Mouse (Mus musculus) hindbrain, embryonic 11.5 days (tissue): ENCODE results near the gene Wwc2. TPM values are rescaled to one million over a fixed set of nuclear protein-coding genes. Genes with fewer than 3 reads are reported as not detected.

Experiments used
- ATAC-seq: fragments of 200-750 bp; cut with Nextera tagmentation; 2 replicates; pipeline ENCODE4 v1.8.0; 2017; ENCODE audit warnings: mild to moderate bottlenecking, moderate TSS enrichment, moderate library complexity; ENCODE audit not compliant: low FRiP score
- DNase-seq: peaks from one replicate; pipeline ENCODE4 v3.0.0-alpha.2; 2015; ENCODE audit warnings: low spot score
- H3K27ac ChIP-seq: fragments of 300-500 bp; sonication (generic); 2 replicates; pipeline ENCODE4 v1.5.1; 2014; ENCODE audit warnings: mild to moderate bottlenecking, low read depth, low read length
- H3K27me3 ChIP-seq: fragments of 300-500 bp; sonication (generic); 2 replicates; pipeline ENCODE4 v1.6.1; 2014; ENCODE audit warnings: mild to moderate bottlenecking, low read length, moderate library complexity, mixed read lengths; ENCODE audit not compliant: control insufficient read depth, insufficient read depth
- H3K36me3 ChIP-seq: fragments of 300-500 bp; sonication (generic); 2 replicates; pipeline ENCODE4 v1.6.1; 2014; ENCODE audit warnings: mild to moderate bottlenecking, low read length, moderate library complexity, mixed read lengths; ENCODE audit not compliant: control insufficient read depth, insufficient read depth
- H3K4me1 ChIP-seq: fragments of 300-500 bp; sonication (generic); replicated peaks from 2 replicates; pipeline ENCODE4 v1.6.1; 2014; ENCODE audit warnings: low read length, mixed read lengths; ENCODE audit not compliant: control insufficient read depth, insufficient read depth
- H3K4me2 ChIP-seq: fragments of 300-500 bp; sonication (generic); replicated peaks from 2 replicates; pipeline ENCODE4 v1.6.1; 2014; ENCODE audit warnings: mild to moderate bottlenecking, low read depth, low read length
- H3K4me3 ChIP-seq: fragments of 300-500 bp; sonication (generic); 2 replicates; pipeline ENCODE4 v1.5.1; 2014; ENCODE audit warnings: low read depth, low read length
- H3K9ac ChIP-seq: fragments of 300-500 bp; sonication (generic); 2 replicates; pipeline ENCODE4 v1.6.1; 2014; ENCODE audit warnings: low read depth, low read length
- H3K9me3 ChIP-seq: fragments of 300-500 bp; sonication (generic); 2 replicates; pipeline ENCODE4 v1.6.1; 2016; ENCODE audit warnings: low read length; ENCODE audit not compliant: control insufficient read depth
- WGBS: fragments of 180-500 bp; shearing (Covaris S2); extraction: QIAGEN DNeasy Blood & Tissue Kit; methylation state at CpG from one replicate; pipeline ENCODE4 v1.1.7; 2014; 5-methylcytosine and 5-hydroxymethylcytosine counted together
- polyA plus RNA-seq: library from polyadenylated mRNA; unstranded; fragments of >200 nt; fragmentation: Nextera tagmentation; extraction: Ambion mirVana; gene quantifications from 2 replicates; pipeline ENCODE4 v1.2.1, GENCODE M21; 2014

Gene Wwc2
- polyA plus RNA-seq, 1 experiment from 2014 or later, result 10.0 TPM

DNA sequence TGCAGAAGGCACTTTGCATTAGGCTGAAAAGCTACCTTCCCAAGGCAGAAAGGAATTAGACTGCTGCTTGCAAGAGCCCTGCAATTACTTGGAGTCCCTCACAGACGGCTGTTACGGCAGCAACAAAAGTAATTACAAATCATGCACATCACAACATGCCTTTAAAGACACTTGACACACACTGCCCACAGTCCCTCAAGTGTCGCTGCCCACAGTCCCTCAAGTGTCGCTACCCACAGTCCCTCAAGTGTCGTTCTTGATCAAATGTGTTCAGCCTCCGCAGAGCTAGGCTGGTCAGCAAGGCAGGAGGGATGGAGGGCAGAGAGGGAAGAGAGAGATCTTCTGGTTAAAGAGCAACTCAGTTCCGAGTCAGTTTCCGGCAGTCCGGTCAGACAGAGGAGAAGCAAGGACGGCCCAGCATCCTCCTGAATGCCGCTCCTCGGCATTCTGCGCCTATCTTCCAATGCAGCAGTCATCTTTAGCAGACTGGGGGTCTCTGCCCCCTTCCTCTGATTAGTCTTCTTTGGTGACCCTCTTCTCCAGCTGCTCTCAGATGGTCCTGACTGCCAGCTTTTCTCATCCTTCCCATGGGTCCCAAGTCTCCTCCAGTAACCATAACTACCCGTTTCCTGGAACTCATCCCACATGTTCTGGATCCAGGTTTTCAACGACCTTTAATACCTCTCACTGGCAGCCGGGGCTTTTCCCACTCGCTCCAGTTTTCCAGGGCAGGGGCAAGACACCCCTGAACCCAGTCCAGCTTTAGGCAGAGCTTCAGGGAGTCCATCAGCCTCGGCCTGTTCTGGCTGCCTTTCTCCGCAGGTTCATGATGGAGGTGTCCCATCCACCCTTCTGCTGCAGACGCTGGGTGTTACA is 23.4 kb downstream of the Wwc2 start:
- H3K4me2 ChIP-seq, result no peak overlapping the region
- H3K27me3 ChIP-seq, result no peaks in the 10 kb centered on the region
- H3K36me3 ChIP-seq, result no peaks in the 10 kb centered on the region
- no peak for ATAC-seq
- no peak overlapping the region for H3K27ac ChIP-seq
- DNase-seq, result no peak
- 78% methylated on average over 20 of the region's 20 CpGs for WGBS
- no peak overlapping the region for H3K4me3 ChIP-seq
- no peaks in the 10 kb centered on the region for H3K9me3 ChIP-seq
- no peaks in the 10 kb centered on the region for H3K4me1 ChIP-seq
- H3K9ac ChIP-seq, result no peak overlapping the region

GRCm38 (mm10) chr8:47962484-47962883 is 28.2 kb downstream of the Wwc2 start:
- no peak overlapping the region for H3K27ac ChIP-seq
- H3K9ac ChIP-seq, result no peak overlapping the region
- H3K36me3 ChIP-seq, result no peaks in the 10 kb centered on the region
- H3K27me3 ChIP-seq, result no peaks in the 10 kb centered on the region
- H3K4me2 ChIP-seq, result no peak overlapping the region
- no peaks in the 10 kb centered on the region for H3K4me1 ChIP-seq
- ATAC-seq (no peak), DNase-seq (no peak)
- H3K9me3 ChIP-seq, result no peaks in the 10 kb centered on the region
- H3K4me3 ChIP-seq, result no peak overlapping the region
- WGBS, result 67% methylated on average over 4 of the region's 4 CpGs

- WGBS, result 86% methylated on average over 6 of the region's 6 CpGs
- Histone ChIP-seq H3K27me3 (no peaks in the 10 kb centered on the region), H3K4me1 (no peaks in the 10 kb centered on the region), H3K9me3 (no peaks in the 10 kb centered on the region), H3K4me2 (no peak overlapping the region), H3K4me3 (no peak overlapping the region), H3K36me3 (no peaks in the 10 kb centered on the region), H3K9ac (no peak overlapping the region), H3K27ac (no peak overlapping the region)
- no peak for DNase-seq
- no peak for ATAC-seq
Observed at GRCm38 (mm10) chr8:47962005-47962404, 28.7 kb downstream of the Wwc2 start.

DNA sequence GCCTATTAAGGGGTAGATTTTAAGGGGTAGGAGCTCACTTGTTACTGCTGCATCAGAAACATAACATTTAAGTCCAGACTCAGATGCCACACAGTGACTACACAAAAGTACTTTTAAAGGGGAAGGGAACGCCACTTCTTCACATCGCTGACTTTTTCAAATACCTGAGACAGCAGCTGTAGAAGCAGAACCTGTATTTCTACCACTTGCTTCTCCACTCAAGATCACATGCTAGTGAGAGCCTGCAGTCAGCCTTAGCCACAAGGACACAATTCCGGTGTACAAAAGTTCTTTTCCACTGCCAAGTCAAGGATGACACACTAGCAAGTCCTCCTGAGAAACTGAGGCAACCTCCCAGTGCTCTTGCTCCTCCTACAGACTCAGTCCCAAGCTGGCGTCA is 33.2 kb downstream of the Wwc2 start:
- no peak overlapping the region for H3K4me3 ChIP-seq
- H3K27ac ChIP-seq, result no peak overlapping the region
- no peaks in the 10 kb centered on the region for H3K27me3 ChIP-seq
- H3K9me3 ChIP-seq, result no peaks in the 10 kb centered on the region
- H3K9ac ChIP-seq, result no peak overlapping the region
- no peak overlapping the region for H3K4me2 ChIP-seq
- H3K4me1 ChIP-seq, result no peaks in the 10 kb centered on the region
- DNase-seq, result no peak
- ATAC-seq, result no peak
- no peaks in the 10 kb centered on the region for H3K36me3 ChIP-seq
- WGBS, result 95% methylated on average over 4 of the region's 4 CpGs

- ATAC-seq (no peak), DNase-seq (no peak)
- 68% methylated on average over 7 of the region's 7 CpGs for WGBS
- Histone ChIP-seq H3K4me1 (no peaks in the 10 kb centered on the region), H3K9me3 (no peaks in the 10 kb centered on the region), H3K27me3 (no peaks in the 10 kb centered on the region), H3K36me3 (no peaks in the 10 kb centered on the region), H3K4me3 (no peak overlapping the region), H3K9ac (no peak overlapping the region), H3K4me2 (no peak overlapping the region), H3K27ac (no peak overlapping the region)
Observed at GRCm38 (mm10) chr8:47951380-47951932, 39.3 kb downstream of the Wwc2 start.

GRCm38 (mm10) chr8:47948836-47949235 is 41.9 kb downstream of the Wwc2 start:
- H3K27me3 ChIP-seq, result no peaks in the 10 kb centered on the region
- no peak overlapping the region for H3K27ac ChIP-seq
- no peaks in the 10 kb centered on the region for H3K4me1 ChIP-seq
- DNase-seq, result no peak
- H3K9me3 ChIP-seq, result no peaks in the 10 kb centered on the region
- ATAC-seq, result no peak
- no peaks in the 10 kb centered on the region for H3K36me3 ChIP-seq
- no peak overlapping the region for H3K9ac ChIP-seq
- H3K4me2 ChIP-seq, result no peak overlapping the region
- WGBS, result 80% methylated on average over 4 of the region's 4 CpGs
- H3K4me3 ChIP-seq, result no peak overlapping the region

GRCm38 (mm10) chr8:47947672-47948618 is 42.8 kb downstream of the Wwc2 start:
- H3K27me3 ChIP-seq, result no peaks in the 10 kb centered on the region
- DNase-seq, result no peak
- no peaks in the 10 kb centered on the region for H3K9me3 ChIP-seq
- H3K9ac ChIP-seq, result no peak overlapping the region
- no peak for ATAC-seq
- no peak overlapping the region for H3K27ac ChIP-seq
- no peak overlapping the region for H3K4me2 ChIP-seq
- no peaks in the 10 kb centered on the region for H3K4me1 ChIP-seq
- no peak overlapping the region for H3K4me3 ChIP-seq
- H3K36me3 ChIP-seq, result no peaks in the 10 kb centered on the region
- WGBS, result 86% methylated on average over 19 of the region's 19 CpGs

DNA sequence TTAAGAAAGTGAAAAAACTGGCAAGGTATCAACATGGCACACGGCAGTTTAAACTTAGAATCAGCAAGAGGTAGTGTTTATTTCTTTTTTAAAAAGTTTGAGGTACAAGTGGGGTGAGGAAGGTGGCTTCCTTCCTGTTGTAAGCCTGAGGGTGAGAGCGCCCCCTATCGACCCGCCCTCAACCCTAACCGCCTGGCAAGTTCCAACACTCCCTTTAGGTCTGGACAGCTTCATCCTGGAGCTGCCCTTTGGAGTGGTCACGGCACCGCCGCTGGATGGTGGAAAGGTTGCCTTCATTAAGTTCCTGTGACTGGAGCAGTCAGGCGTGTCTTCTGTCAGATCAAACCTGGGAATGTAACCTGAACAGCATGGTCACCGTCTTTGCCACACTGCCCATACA is 47.7 kb downstream of the Wwc2 start:
- H3K36me3 ChIP-seq, result no peaks in the 10 kb centered on the region
- H3K4me3 ChIP-seq, result no peak overlapping the region
- H3K27me3 ChIP-seq, result no peaks in the 10 kb centered on the region
- ATAC-seq, result no peak
- no peaks in the 10 kb centered on the region for H3K4me1 ChIP-seq
- WGBS, result 62% methylated on average over 10 of the region's 10 CpGs
- H3K9ac ChIP-seq, result no peak overlapping the region
- no peaks in the 10 kb centered on the region for H3K9me3 ChIP-seq
- no peak for DNase-seq
- no peak overlapping the region for H3K4me2 ChIP-seq
- H3K27ac ChIP-seq, result no peak overlapping the region
